Mouse (Mus musculus) C2C12 (cell line): Measurements from ENCODE around the gene Selenom. TPM values are rescaled to one million over a fixed set of nuclear protein-coding genes. Genes with fewer than 3 reads are reported as not detected.

Source experiments
- H3K27me3 ChIP-seq: one replicate; pipeline ENCODE4 v1.6.1; 2011; ENCODE audit not compliant: control insufficient read depth, insufficient read depth, insufficient read length
- H3K36me3 ChIP-seq: one replicate; pipeline ENCODE4 v1.6.1; 2011; ENCODE audit not compliant: control insufficient read depth, insufficient read depth
- H3K4me3 ChIP-seq: one replicate; pipeline ENCODE4 v1.5.1; 2011; ENCODE audit warnings: mild to moderate bottlenecking, control low read depth; ENCODE audit not compliant: poor library complexity, insufficient read depth, severe bottlenecking
- H3K79me2 ChIP-seq: one replicate; pipeline ENCODE4 v1.6.1; 2011; ENCODE audit not compliant: control insufficient read depth, insufficient read depth
- H3K79me3 ChIP-seq: one replicate; pipeline ENCODE4 v1.6.1; 2011; ENCODE audit warnings: low read depth, control low read depth
- H3ac ChIP-seq: one replicate; pipeline ENCODE3; 2011; ENCODE audit warnings: low read depth; ENCODE audit not compliant: control insufficient read depth, insufficient read length
- CEBPB ChIP-seq: IDR thresholded peaks from one replicate; pipeline ENCODE4 v1.6.1; 2011; ENCODE audit warnings: low read depth, mild to moderate bottlenecking, control low read depth, moderate library complexity
- CTCF ChIP-seq: IDR thresholded peaks from one replicate; pipeline ENCODE4 v1.5.1; 2011; ENCODE audit not compliant: control insufficient read depth, insufficient read depth, insufficient read length
- FOSL1 ChIP-seq: IDR thresholded peaks from one replicate; pipeline ENCODE4 v1.8.0; 2011; ENCODE audit warnings: mild to moderate bottlenecking, low read length; ENCODE audit not compliant: poor library complexity, insufficient read depth, severe bottlenecking
- MAX ChIP-seq: IDR thresholded peaks from one replicate; pipeline ENCODE4 v1.6.1; 2011; ENCODE audit warnings: mild to moderate bottlenecking, control low read depth
- MYOD1 ChIP-seq: IDR thresholded peaks from one replicate; pipeline ENCODE4 v1.6.1; 2011; ENCODE audit warnings: low read depth; ENCODE audit not compliant: control insufficient read depth, insufficient read length
- MYOG ChIP-seq: IDR thresholded peaks from one replicate; pipeline ENCODE4 v1.6.1; 2011; ENCODE audit not compliant: control insufficient read depth, insufficient read length; ENCODE audit errors: extremely low read depth
- USF1 ChIP-seq: IDR thresholded peaks from one replicate; pipeline ENCODE4 v1.6.1; 2011; ENCODE audit warnings: low read depth, mild to moderate bottlenecking, control low read depth, moderate library complexity
- polyA plus RNA-seq: library from polyadenylated mRNA; unstranded; fragments of >200 nt; fragmentation: generic; extraction: Trizol; gene quantifications from one replicate; pipeline ENCODE4 v1.2.1, GENCODE M21; 2012; ENCODE audit warnings: missing spikeins

Selenom gene
- polyA plus RNA-seq, 1 experiment = 77.0 TPM

- Histone ChIP-seq H3K79me2 (no peaks in the 10 kb centered on the region), H3ac (no peak overlapping the region), H3K36me3 (peaks cover 98% of the 10 kb centered on the region), H3K27me3 (no peaks in the 10 kb centered on the region), H3K4me3 (no peak overlapping the region), H3K79me3 (no peaks in the 10 kb centered on the region)
- no peak for TF ChIP-seq MYOG
- TF ChIP-seq MYOD1 = no peak
- no peak for TF ChIP-seq CEBPB
- no peak for TF ChIP-seq CTCF
- no peak for TF ChIP-seq MAX
- no peak for TF ChIP-seq USF1
- no peak for TF ChIP-seq FOSL1
Observed at GRCm38 (mm10) chr11:3526979-3527738, 12.7 kb downstream of the Selenom start.

GRCm38 (mm10) chr11:3527766-3528165 is 13.3 kb downstream of the Selenom start:
- no peak for TF ChIP-seq FOSL1
- H3K79me2 ChIP-seq = no peaks in the 10 kb centered on the region
- H3K79me3 ChIP-seq = no peaks in the 10 kb centered on the region
- peaks cover 98% of the 10 kb centered on the region for H3K36me3 ChIP-seq
- H3K27me3 ChIP-seq = no peaks in the 10 kb centered on the region
- H3K4me3 ChIP-seq = no peak overlapping the region
- H3ac ChIP-seq = no peak overlapping the region

- Histone ChIP-seq H3K4me3 (no peak overlapping the region), H3K36me3 (peaks cover 98% of the 10 kb centered on the region)
Observed at GRCm38 (mm10) chr11:3528208-3528607, 13.7 kb downstream of the Selenom start.

GRCm38 (mm10) chr11:3529476-3530252 is 15.2 kb downstream of the Selenom start:
- Histone ChIP-seq H3K79me3 (no peaks in the 10 kb centered on the region), H3ac (no peak overlapping the region), H3K36me3 (peaks cover 99% of the 10 kb centered on the region), H3K27me3 (no peaks in the 10 kb centered on the region), H3K79me2 (no peaks in the 10 kb centered on the region), H3K4me3 (no peak overlapping the region)
- TF ChIP-seq CTCF (no peak), MAX (no peak), MYOD1 (no peak), CEBPB (no peak), MYOG (no peak)

More at GRCm38 (mm10) chr11:3528208-3528607, 13.7 kb downstream of the Selenom start:
- TF ChIP-seq CTCF (no peak), FOSL1 (no peak), CEBPB (no peak), MAX (no peak), MYOG (no peak), USF1 (no peak), MYOD1 (no peak)
- H3K79me3 ChIP-seq = no peaks in the 10 kb centered on the region
- H3K79me2 ChIP-seq = no peaks in the 10 kb centered on the region
- H3ac ChIP-seq = no peak overlapping the region
- no peaks in the 10 kb centered on the region for H3K27me3 ChIP-seq

- Histone ChIP-seq H3K36me3 (peaks cover 90% of the 10 kb centered on the region), H3K4me3 (no peak overlapping the region), H3K79me3 (no peaks in the 10 kb centered on the region), H3K79me2 (no peaks in the 10 kb centered on the region), H3K27me3 (no peaks in the 10 kb centered on the region), H3ac (no peak overlapping the region)
- no peak for TF ChIP-seq MYOD1
- TF ChIP-seq CTCF = no peak
- TF ChIP-seq MYOG = no peak
- TF ChIP-seq FOSL1 = no peak
Observed at GRCm38 (mm10) chr11:3530731-3531130, 16.2 kb downstream of the Selenom start.
